Mouse (Mus musculus) spleen, postnatal 36 days (tissue): ENCODE measurements at regions not wholly inside any gene's neighbourhood (a gene's known extent, or its start where the extent isn't known, plus 50 kb on each side); places are given as distances from the start of the nearest gene placed in this dataset.
"Not testable (repeated sequence)": the region's sequence is repeated elsewhere in the genome, so short reads cannot be mapped to it uniquely, and the experiment has no call there.

Source experiments
- DNase-seq, 2 experiments: peaks; one replicate each; pipeline ENCODE4 v3.0.0; 2022; ENCODE audit warnings: low spot score in 2 of 2, mixed read lengths in 1 of 2

- DNase-seq = no peak
These were observed 125.3 kb downstream of the Gipc2 start for GRCm38 (mm10) chr3:152040751-152041150.

DNA sequence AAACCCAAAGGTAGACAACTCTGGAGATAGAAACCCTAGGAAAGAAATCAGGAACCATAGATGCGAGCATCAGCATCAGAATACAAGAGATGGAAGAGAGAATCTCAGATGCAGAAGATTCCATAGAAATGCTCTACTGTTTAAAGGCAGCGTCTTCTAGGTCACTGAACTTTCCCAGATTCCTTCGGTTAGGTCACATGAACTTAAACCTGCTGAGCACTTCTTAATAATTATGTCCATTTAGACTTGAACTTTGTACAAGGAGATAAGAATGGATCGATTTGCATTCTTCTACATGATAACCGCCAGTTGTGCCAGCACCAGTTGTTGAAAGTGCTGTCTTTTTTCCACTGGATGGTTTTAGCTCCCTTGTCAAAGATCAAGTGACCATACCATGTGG lies 129.2 kb downstream of the Gipc2 start:
- not testable (repeated sequence) for DNase-seq

DNA sequence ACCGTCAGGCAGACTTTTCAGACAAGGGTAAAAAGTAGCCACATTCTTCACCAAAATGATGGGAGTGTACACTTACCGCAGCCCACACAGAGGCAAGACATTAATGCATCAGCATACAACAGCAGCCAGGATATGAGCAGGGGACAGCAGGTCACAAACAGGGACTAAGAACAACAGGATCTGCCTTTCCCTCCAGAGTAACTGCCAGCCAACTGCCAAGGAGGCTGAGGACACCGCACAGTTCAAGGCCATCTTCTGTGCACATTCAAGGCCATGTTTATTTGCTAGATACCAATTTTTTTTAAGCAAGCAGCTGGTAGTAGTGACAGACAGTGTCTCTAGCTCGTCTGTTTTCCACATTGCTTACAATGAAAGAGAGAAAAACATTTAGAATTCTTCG lies 130.6 kb downstream of the Gipc2 start:
- no peak for DNase-seq

GRCm38 (mm10) chr3:152034686-152035085 lies 131.3 kb downstream of the Gipc2 start:
- no peak for DNase-seq

DNA sequence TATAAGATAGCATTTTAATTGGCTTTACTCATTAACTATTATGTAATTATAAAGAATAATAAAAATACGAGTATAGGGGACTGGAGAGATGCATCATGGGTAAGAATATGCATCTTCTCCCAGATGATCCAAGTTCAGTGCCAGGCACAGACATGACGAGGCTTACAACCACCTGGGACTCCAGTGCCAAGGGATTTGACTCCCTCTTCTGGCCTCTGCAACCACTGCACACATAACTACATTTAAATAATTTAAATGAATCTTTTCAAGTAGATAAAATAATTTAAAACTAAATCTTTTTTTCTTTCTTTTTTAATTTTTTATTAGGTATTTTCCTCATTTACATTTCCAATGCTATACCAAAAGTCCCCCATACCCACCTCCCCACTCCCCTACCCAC lies 131.8 kb downstream of the Gipc2 start:
- DNase-seq = no peak

DNA sequence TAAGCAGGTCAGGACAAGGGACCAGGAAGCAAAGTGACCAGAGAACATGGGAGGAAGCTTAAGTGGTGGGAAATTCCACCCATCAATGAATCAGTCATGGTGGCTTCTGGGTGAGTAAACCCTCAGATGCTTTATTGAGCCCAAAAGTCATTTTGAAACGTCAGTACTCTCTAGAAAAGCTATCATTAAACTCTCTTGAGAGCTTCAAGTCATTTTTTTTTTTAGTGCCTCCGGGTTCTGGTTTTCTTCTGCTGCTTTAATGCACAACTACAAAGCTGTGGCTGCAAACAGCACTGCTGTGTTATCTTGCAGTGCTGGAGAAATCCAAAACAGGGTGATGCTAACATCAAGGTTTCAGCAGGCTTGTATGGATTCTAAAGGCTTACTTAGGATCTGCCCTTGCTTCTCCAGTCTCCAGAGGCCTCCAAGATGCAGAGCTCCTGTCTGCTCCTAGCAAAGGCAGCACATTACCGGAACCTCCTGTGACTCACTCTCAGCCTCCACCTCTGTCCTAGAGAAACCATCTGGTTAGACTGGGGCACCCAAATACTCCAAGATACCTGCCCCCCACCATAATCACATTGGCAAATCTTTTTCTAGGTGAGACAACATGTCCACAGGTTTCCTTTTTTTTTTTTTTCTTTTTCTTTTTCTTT lies 133.2 kb downstream of the Gipc2 start:
- no peak for DNase-seq

- no peak for DNase-seq
These were observed 137.3 kb downstream of the Gipc2 start for GRCm38 (mm10) chr3:152028695-152029094.

- no peak for DNase-seq
These were observed 140.0 kb downstream of the Gipc2 start for GRCm38 (mm10) chr3:152026034-152026433.

- no peak for DNase-seq
These were observed 140.9 kb downstream of the Gipc2 start for GRCm38 (mm10) chr3:152025122-152025521.

GRCm38 (mm10) chr3:152006747-152007146 lies 159.3 kb downstream of the Gipc2 start:
- no peak for DNase-seq

DNA sequence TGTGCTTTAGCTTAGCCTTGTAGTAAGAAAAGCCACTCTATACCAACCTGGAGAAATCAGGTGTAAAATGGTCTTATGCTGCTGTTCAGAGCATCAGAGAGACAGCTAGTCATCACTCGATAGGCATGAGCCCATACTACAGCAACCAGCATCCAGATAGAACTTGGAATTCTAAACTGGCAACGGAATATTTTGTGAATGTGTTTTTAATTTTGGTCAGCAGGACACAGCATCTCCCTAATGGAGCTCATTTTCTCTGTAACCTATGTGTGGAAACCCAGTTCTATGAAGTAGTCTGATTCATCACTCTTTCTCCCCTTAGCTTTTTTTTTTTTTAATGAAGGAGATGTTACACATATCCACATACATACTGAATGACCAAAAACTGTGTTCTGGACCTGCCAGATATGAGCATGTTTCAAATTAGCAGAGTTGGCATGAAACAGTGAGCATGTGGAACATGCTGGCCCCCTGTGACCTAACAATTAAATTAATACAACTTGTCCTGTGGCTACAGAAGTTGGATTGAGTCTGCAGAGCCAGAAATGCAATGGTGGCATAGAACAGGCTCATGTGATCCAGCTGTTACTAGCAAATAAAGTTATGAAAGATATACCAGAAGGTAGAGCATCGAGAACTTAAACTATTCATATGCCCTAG lies 160.5 kb downstream of the Gipc2 start:
- no peak for DNase-seq

DNA sequence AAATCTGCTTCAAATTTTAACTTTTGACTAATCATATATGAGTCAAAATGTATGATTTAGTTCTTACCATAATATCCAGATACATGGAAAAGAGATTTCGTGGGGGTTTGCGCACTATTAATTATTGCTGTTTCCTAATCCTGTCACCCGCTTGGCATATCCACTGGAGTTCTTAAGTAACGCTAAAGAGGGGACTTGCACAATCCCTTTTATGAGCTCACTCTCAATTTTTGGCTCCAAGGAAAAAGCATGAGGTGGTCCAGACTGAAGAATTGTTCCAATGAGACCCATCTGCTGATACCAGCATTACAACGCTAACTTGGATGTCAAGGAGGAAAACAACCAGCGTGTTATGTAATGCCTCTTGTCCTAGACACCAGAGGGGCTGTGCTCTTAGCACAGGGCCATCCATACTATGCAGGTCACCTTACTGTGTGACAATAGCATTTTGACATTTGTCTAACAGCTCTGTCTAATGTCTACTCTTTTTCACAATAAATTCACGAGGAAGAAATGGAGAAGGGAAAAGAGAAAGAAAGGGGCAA lies 161.5 kb downstream of the Gipc2 start:
- no peak for DNase-seq

GRCm38 (mm10) chr3:151997534-151998107 lies 160.2 kb upstream of the Ptgfr start:
- no peak for DNase-seq

- no peak for DNase-seq
These were observed 159.7 kb upstream of the Ptgfr start for GRCm38 (mm10) chr3:151997111-151997510.

DNA sequence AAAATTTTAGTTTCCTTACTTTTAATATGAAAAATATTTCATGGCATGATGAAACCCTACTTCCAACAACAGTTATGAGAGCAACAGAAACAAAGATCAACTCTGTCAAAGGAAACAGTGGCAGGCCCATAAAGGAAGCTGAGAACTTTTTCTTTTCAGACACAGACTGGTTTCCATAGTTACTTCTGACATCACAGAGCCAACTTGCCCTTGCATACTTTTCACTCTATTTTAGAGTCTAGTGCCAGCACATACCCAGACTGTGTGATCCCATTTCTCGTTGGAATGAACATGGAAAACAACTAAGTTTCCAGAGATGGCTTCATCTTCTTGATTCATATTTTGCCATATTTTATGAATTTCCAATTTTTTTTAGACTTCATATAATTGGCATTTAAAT lies 150.8 kb upstream of the Ptgfr start:
- no peak for DNase-seq

GRCm38 (mm10) chr3:151978136-151978535 lies 140.7 kb upstream of the Ptgfr start:
- no peak for DNase-seq

DNA sequence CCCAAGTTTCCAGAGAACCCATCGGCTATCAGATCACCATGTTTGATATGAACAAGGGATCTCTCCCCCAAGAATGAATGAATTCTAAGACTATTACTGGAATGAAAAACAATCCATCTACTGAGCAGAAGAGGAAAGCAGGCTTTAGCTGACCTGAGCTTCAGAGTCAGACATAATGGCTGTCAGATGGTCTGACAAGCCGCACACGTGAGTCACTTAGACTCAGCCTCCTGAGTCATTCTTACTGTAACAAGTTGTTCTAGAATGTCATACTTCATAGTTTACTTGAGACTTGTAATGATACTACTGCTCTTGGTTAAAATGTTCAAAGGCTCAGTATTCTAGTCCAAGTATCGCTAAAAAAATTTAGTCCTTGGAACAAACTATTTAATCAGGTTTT lies 140.2 kb upstream of the Ptgfr start:
- no peak for DNase-seq

- DNase-seq = no peak
These were observed 112.4 kb upstream of the Ptgfr start for GRCm38 (mm10) chr3:151949865-151950264.

DNA sequence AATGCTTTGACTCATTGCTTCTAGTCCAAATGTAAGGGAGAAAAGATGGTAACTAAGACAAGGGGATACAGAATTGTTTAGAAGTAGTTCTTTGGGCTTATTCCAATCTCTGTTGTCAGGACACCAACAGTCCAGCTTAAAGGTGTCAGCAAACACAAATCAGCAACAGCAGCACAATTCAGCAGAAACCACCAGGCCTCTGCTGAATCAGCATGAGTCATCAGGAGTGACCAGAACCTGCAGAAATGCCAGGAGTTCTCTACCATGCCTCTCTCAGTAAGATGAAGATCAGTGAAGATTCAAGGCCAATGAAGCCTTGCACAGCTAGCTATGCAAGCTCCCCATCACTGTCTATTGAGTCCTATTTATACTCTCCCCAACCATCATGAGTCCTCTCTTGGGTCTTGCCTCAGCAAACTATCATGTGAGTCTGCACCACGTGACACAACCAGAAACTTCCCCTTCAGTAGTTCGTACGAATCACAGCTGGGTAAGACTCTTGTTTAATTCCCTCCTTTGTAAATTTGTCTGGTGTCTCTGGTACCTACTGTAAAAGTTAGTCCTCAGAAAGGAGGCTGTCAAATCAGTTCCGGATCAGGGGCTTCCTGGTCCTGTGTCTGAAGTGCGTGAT lies 110.7 kb upstream of the Ptgfr start:
- no peak for DNase-seq

GRCm38 (mm10) chr3:151945916-151946315 lies 108.5 kb upstream of the Ptgfr start:
- no peak for DNase-seq

GRCm38 (mm10) chr3:151943542-151943941 lies 106.1 kb upstream of the Ptgfr start:
- no peak for DNase-seq

- no peak for DNase-seq
These were observed 101.1 kb upstream of the Ptgfr start for GRCm38 (mm10) chr3:151938472-151939029.
